Mouse (Mus musculus) hindbrain, embryonic 15.5 days (tissue): ENCODE measurements at regions not wholly inside any gene's neighbourhood (a gene's known extent, or its start where the extent isn't known, plus 50 kb on each side); places are given as distances from the start of the nearest gene placed in this dataset.

ENCODE experiments used
- ATAC-seq: fragments of 200-750 bp; cut with Nextera tagmentation; 2 replicates; pipeline ENCODE4 v1.8.0; 2017; ENCODE audit warnings: low read depth, moderate number of reproducible peaks, moderate TSS enrichment; ENCODE audit not compliant: low FRiP score
- H3K27ac ChIP-seq: fragments of 300-500 bp; sonication (generic); replicated peaks from 2 replicates; pipeline ENCODE4 v1.5.1; 2015; ENCODE audit warnings: mild to moderate bottlenecking, inconsistent platforms
- H3K27me3 ChIP-seq: fragments of 300-500 bp; sonication (generic); 2 replicates; pipeline ENCODE4 v1.6.1; 2015; ENCODE audit warnings: control low read depth, inconsistent platforms
- H3K36me3 ChIP-seq: fragments of 300-500 bp; sonication (generic); 2 replicates; pipeline ENCODE4 v1.6.1; 2015; ENCODE audit warnings: control low read depth, inconsistent platforms
- H3K4me1 ChIP-seq: fragments of 300-500 bp; sonication (generic); replicated peaks from 2 replicates; pipeline ENCODE4 v1.6.1; 2015; ENCODE audit warnings: control low read depth, inconsistent platforms
- H3K4me2 ChIP-seq: fragments of 300-500 bp; sonication (generic); 2 replicates; pipeline ENCODE4 v1.6.1; 2015; ENCODE audit warnings: moderate library complexity, mild to moderate bottlenecking, inconsistent platforms
- H3K4me3 ChIP-seq: fragments of 300-500 bp; sonication (generic); 2 replicates; pipeline ENCODE4 v1.5.1; 2015; ENCODE audit warnings: mild to moderate bottlenecking, inconsistent platforms
- H3K9ac ChIP-seq: fragments of 300-500 bp; sonication (generic); 2 replicates; pipeline ENCODE4 v1.6.1; 2015; ENCODE audit warnings: inconsistent platforms
- H3K9me3 ChIP-seq: fragments of 300-500 bp; sonication (generic); 2 replicates; pipeline ENCODE4 v1.6.1; 2016; ENCODE audit warnings: control low read depth, inconsistent platforms
- WGBS: fragments of 180-500 bp; shearing (Covaris S2); methylation state at CpG from one replicate; pipeline ENCODE4 v1.1.7; 2015; 5-methylcytosine and 5-hydroxymethylcytosine counted together

- 53% methylated on average over 4 of the region's 4 CpGs for WGBS
- Histone ChIP-seq H3K36me3 (no peaks in the 10 kb centered on the region), H3K27me3 (no peaks in the 10 kb centered on the region), H3K9me3 (no peaks in the 10 kb centered on the region), H3K4me1 (no peaks in the 10 kb centered on the region), H3K9ac (no peak overlapping the region), H3K4me2 (no peak overlapping the region), H3K27ac (no peak overlapping the region), H3K4me3 (no peak overlapping the region)
- ATAC-seq: no peak
Observed at GRCm38 (mm10) chr12:48729851-48730250, 652.6 kb upstream of the Foxg1 start.

GRCm38 (mm10) chr12:48758805-48759396, 623.6 kb upstream of the Foxg1 start:
- Histone ChIP-seq H3K27ac (no peak overlapping the region), H3K4me1 (no peaks in the 10 kb centered on the region), H3K4me2 (no peak overlapping the region), H3K27me3 (no peaks in the 10 kb centered on the region), H3K36me3 (no peaks in the 10 kb centered on the region), H3K9ac (no peak overlapping the region), H3K4me3 (no peak overlapping the region), H3K9me3 (no peaks in the 10 kb centered on the region)
- 75% methylated on average over 3 of the region's 3 CpGs for WGBS
- ATAC-seq: no peak
